Comparison of ENCODE assay signal across 25 mouse cellular contexts in genomic region chr13:76803799-76804198, GRCm38 (mm10).
DNase-seq lines count a peak whose midpoint lies in the region; ATAC-seq and TF ChIP-seq lines count a peak whose summit lies in the region.
"Had no signal": no experiment of that assay in that cellular context is flagged by ENCODE, and none has a peak within 500 bp of the region (broad histone marks: within the 10 kb centered on the region; RNA-seq: fewer than 3 reads in every experiment).

No protein-coding gene starts in this region.

- WGBS in forebrain, embryonic 12.5 days = 70% methylated on average over 6 of the region's 6 CpGs
- 78% methylated on average over 6 of the region's 6 CpGs for WGBS in forebrain, embryonic 16.5 days
- WGBS in hindbrain, embryonic 14.5 days = 49% methylated on average over 6 of the region's 6 CpGs
- 34% methylated on average over 6 of the region's 6 CpGs for WGBS in midbrain, embryonic 14.5 days

- intact Hi-C loops in heart, postnatal 25 days (cut with DNase I) = no loop called here

- no peaks in the 10 kb centered on the region for H3K36me3 ChIP-seq in forebrain, embryonic 12.5 days (replicated peaks)
- H3K36me3 ChIP-seq in forebrain, embryonic 16.5 days (ENCODE audit: control insufficient read depth, insufficient read depth) = no peaks in the 10 kb centered on the region
- H3K36me3 ChIP-seq in hindbrain, embryonic 14.5 days (replicated peaks; ENCODE audit: control insufficient read depth, insufficient read depth) = no peaks in the 10 kb centered on the region
- no peaks in the 10 kb centered on the region for H3K36me3 ChIP-seq in midbrain, embryonic 14.5 days (ENCODE audit: control insufficient read depth, insufficient read depth, low read length)
- H3K36me3 ChIP-seq: embryonic facial prominence, embryonic 12.5 days; intestine, embryonic 15.5 days had no signal

- no peak overlapping the region for H3K4me3 ChIP-seq in forebrain, embryonic 12.5 days (replicated peaks)
- no peak overlapping the region for H3K4me3 ChIP-seq in forebrain, embryonic 16.5 days (replicated peaks; ENCODE audit: low read length)
- no peak overlapping the region for H3K4me3 ChIP-seq in hindbrain, embryonic 14.5 days (replicated peaks; ENCODE audit: low read length)
- H3K4me3 ChIP-seq in midbrain, embryonic 14.5 days (replicated peaks; ENCODE audit: low read depth, low read length) = no peak overlapping the region
- H3K4me3 ChIP-seq: embryonic facial prominence, embryonic 12.5 days; gastrocnemius, adult 2 months; intestine, embryonic 15.5 days; layer of hippocampus, adult 2 months had no signal

- peak; percentile 66 for DNase-seq in brain, embryonic 14.5 days (ENCODE audit: low read depth)
- no peak for DNase-seq in hindbrain, embryonic 14.5 days (ENCODE audit: low spot score)
- DNase-seq in midbrain, embryonic 14.5 days = peak; percentile 52
- DNase-seq in cerebellum, postnatal 36 days = no peak
- DNase-seq in layer of hippocampus, adult 9-10 months (ENCODE audit: low spot score) = no peak
- DNase-seq in heart, postnatal 25 days (ENCODE audit: low spot score) = no peak
- DNase-seq: adrenal gland, postnatal 10 days; cerebellum, adult 9-10 months; gastrocnemius, adult 2 months; heart, postnatal 4 days; kidney, adult 9 months; kidney, postnatal 14 days; layer of hippocampus, postnatal 36 days; liver, postnatal 0 days; right cerebral cortex, adult 18-20 months; right cerebral cortex, postnatal 4 days; thymus, adult 18-20 months; thymus, postnatal 4 days had no signal

- peak; percentile 70 for ATAC-seq in forebrain, embryonic 12.5 days (ENCODE audit: low FRiP score)
- no peak for ATAC-seq in forebrain, embryonic 16.5 days
- peak; percentile 73; the same call in 1 of the 2 replicates for ATAC-seq in hindbrain, embryonic 14.5 days (ENCODE audit: low FRiP score)
- peak; percentile 63; the same call in 1 of the 2 replicates for ATAC-seq in midbrain, embryonic 14.5 days (ENCODE audit: low FRiP score, low TSS enrichment)
- ATAC-seq: intestine, embryonic 15.5 days; liver, postnatal 0 days; lung, postnatal 0 days had no signal

- H3K4me1 ChIP-seq in forebrain, embryonic 12.5 days = peaks cover 12% of the 10 kb centered on the region
- H3K4me1 ChIP-seq in forebrain, embryonic 16.5 days (replicated peaks; ENCODE audit: control insufficient read depth, insufficient read depth, low read length) = no peaks in the 10 kb centered on the region
- H3K4me1 ChIP-seq in hindbrain, embryonic 14.5 days (replicated peaks; ENCODE audit: control insufficient read depth, insufficient read depth, low read length) = 0 out of 2 replicates have a peak, but pooled peaks cover 4% of the 10 kb centered on the region
- no peaks in the 10 kb centered on the region for H3K4me1 ChIP-seq in midbrain, embryonic 14.5 days (ENCODE audit: control insufficient read depth, insufficient read depth, low read length)
- H3K4me1 ChIP-seq: embryonic facial prominence, embryonic 12.5 days; intestine, embryonic 15.5 days had no signal

- H3K27me3 ChIP-seq in forebrain, embryonic 12.5 days = peaks cover 13% of the 10 kb centered on the region; the same call in 1 of the 2 replicates
- no peaks in the 10 kb centered on the region for H3K27me3 ChIP-seq in forebrain, embryonic 16.5 days (replicated peaks; ENCODE audit: control insufficient read depth, insufficient read depth, low read length)
- H3K27me3 ChIP-seq in hindbrain, embryonic 14.5 days (ENCODE audit: control insufficient read depth, insufficient read depth, low read length) = no peaks in the 10 kb centered on the region
- H3K27me3 ChIP-seq in midbrain, embryonic 14.5 days (ENCODE audit: control insufficient read depth, insufficient read depth, low read length) = no peaks in the 10 kb centered on the region; the same call in 1 of the 2 replicates
- H3K27me3 ChIP-seq: embryonic facial prominence, embryonic 12.5 days; intestine, embryonic 15.5 days had no signal

- no peak overlapping the region for H3K4me2 ChIP-seq in forebrain, embryonic 12.5 days
- no peak overlapping the region for H3K4me2 ChIP-seq in forebrain, embryonic 16.5 days (ENCODE audit: low read length)
- H3K4me2 ChIP-seq in hindbrain, embryonic 14.5 days (replicated peaks) = no peak overlapping the region
- H3K4me2 ChIP-seq in midbrain, embryonic 14.5 days (ENCODE audit: low read length) = peak overlapping the region; percentile 25
- H3K4me2 ChIP-seq: embryonic facial prominence, embryonic 12.5 days; intestine, embryonic 15.5 days had no signal

- no peak overlapping the region for H3K27ac ChIP-seq in forebrain, embryonic 12.5 days
- H3K27ac ChIP-seq in forebrain, embryonic 16.5 days (ENCODE audit: low read length) = no peak overlapping the region
- no peak overlapping the region for H3K27ac ChIP-seq in hindbrain, embryonic 14.5 days
- H3K27ac ChIP-seq in midbrain, embryonic 14.5 days (replicated peaks; ENCODE audit: low read depth, low read length) = peak overlapping the region; percentile 74
- H3K27ac ChIP-seq: embryonic facial prominence, embryonic 12.5 days; gastrocnemius, adult 2 months; intestine, embryonic 15.5 days; layer of hippocampus, adult 2 months; macrophage had no signal

- H3K9ac ChIP-seq in forebrain, embryonic 12.5 days = no peak overlapping the region
- H3K9ac ChIP-seq in forebrain, embryonic 16.5 days (replicated peaks; ENCODE audit: low read depth, low read length) = no peak overlapping the region
- H3K9ac ChIP-seq in hindbrain, embryonic 14.5 days = no peak overlapping the region
- no peak overlapping the region for H3K9ac ChIP-seq in midbrain, embryonic 14.5 days (replicated peaks; ENCODE audit: low read length)
- H3K9ac ChIP-seq: embryonic facial prominence, embryonic 12.5 days; intestine, embryonic 15.5 days; liver, postnatal 0 days had no signal

- no peak for TF ChIP-seq POLR2A in brain, embryonic 14.5 days (IDR thresholded peaks at IDR 0.05; ENCODE audit: borderline replicate concordance, extremely low read depth, insufficient read depth, insufficient read length, poor library complexity, severe bottlenecking)

- H3K9me3 ChIP-seq in forebrain, embryonic 12.5 days = no peaks in the 10 kb centered on the region
- H3K9me3 ChIP-seq in forebrain, embryonic 16.5 days (ENCODE audit: control insufficient read depth, low read length) = no peaks in the 10 kb centered on the region
- no peaks in the 10 kb centered on the region for H3K9me3 ChIP-seq in hindbrain, embryonic 14.5 days (ENCODE audit: control insufficient read depth, low read length)
- H3K9me3 ChIP-seq in midbrain, embryonic 14.5 days (ENCODE audit: control insufficient read depth, low read length) = no peaks in the 10 kb centered on the region
- H3K9me3 ChIP-seq: embryonic facial prominence, embryonic 12.5 days; intestine, embryonic 15.5 days had no signal

- TF ChIP-seq CTCF in brain, embryonic 14.5 days (IDR thresholded peaks at IDR 0.05; ENCODE audit: borderline replicate concordance, extremely low read depth, insufficient read depth, insufficient read length) = no peak

Comparison
In these comparisons a context has a peak if more than half of its experiments do, and no peak if none do; other contexts are left out.
1. DNase-seq: peak in brain, embryonic 14.5 days (single experiment) and midbrain, embryonic 14.5 days (single experiment); none in hindbrain, embryonic 14.5 days (single experiment), cerebellum, postnatal 36 days (0 of 2), layer of hippocampus, adult 9-10 months (single experiment) and heart, postnatal 25 days (single experiment).